Mouse (Mus musculus) MEL (cell line): ENCODE results near the gene Aunip. TPM values are rescaled to one million over a fixed set of nuclear protein-coding genes. Genes with fewer than 3 reads are reported as not detected.
"Not testable (repeated sequence)": the region's sequence is repeated elsewhere in the genome, so short reads cannot be mapped to it uniquely, and the experiment has no call there.

Source experiments
- DNase-seq: peaks from one replicate; pipeline ENCODE4 v3.0.0; 2011; ENCODE audit warnings: low read depth, low spot score
- H3K27ac ChIP-seq: 2 replicates; pipeline ENCODE4 v1.5.1; 2012; ENCODE audit warnings: low read depth, mild to moderate bottlenecking, control low read depth, low read length, moderate library complexity; ENCODE audit not compliant: control insufficient read depth
- H3K27me3 ChIP-seq, 2 experiments: fragments of 150-350 bp in 1 of 2; sonication (generic) in 1 of 2; 2 replicates each; pipeline ENCODE4 v1.6.1; 2012; ENCODE audit warnings: low read length in 2 of 2, mild to moderate bottlenecking in 2 of 2, improper control_type of control experiment in 1 of 2, moderate library complexity in 1 of 2; ENCODE audit not compliant: insufficient read depth in 2 of 2, control insufficient read depth in 1 of 2
- H3K36me3 ChIP-seq, 2 experiments: 2 replicates each; pipeline ENCODE4 v1.6.1; 2012 to 2014; ENCODE audit warnings: low read length in 2 of 2, improper control_type of control experiment in 1 of 2, inconsistent platforms in 1 of 2, mild to moderate bottlenecking in 1 of 2; ENCODE audit not compliant: insufficient read depth in 2 of 2, control insufficient read depth in 1 of 2
- H3K4me1 ChIP-seq, 2 experiments: fragments of 150-350 bp in 1 of 2; sonication (generic) in 1 of 2; 2 replicates each; pipeline ENCODE4 v1.6.1; 2012; ENCODE audit warnings: low read length in 2 of 2, improper control_type of control experiment in 1 of 2, mild to moderate bottlenecking in 1 of 2; ENCODE audit not compliant: insufficient read depth in 2 of 2, control insufficient read depth in 1 of 2
- H3K4me3 ChIP-seq, 2 experiments: fragments of 150-350 bp in 1 of 2; sonication (generic) in 1 of 2; 2 replicates each; pipeline ENCODE4 v1.5.1; 2012; ENCODE audit warnings: low read depth in 2 of 2, low read length in 2 of 2, mild to moderate bottlenecking in 2 of 2, moderate library complexity in 2 of 2, control low read depth in 1 of 2, improper control_type of control experiment in 1 of 2; ENCODE audit not compliant: control insufficient read depth in 1 of 2, insufficient read depth in 1 of 2
- H3K79me2 ChIP-seq: 2 replicates; pipeline ENCODE4 v1.6.1; 2012; ENCODE audit warnings: mild to moderate bottlenecking, low read length, moderate library complexity; ENCODE audit not compliant: control insufficient read depth, poor library complexity, insufficient read depth
- H3K9ac ChIP-seq: 2 replicates; pipeline ENCODE4 v1.6.1; 2012; ENCODE audit warnings: low read depth, mild to moderate bottlenecking, control low read depth, low read length, moderate library complexity; ENCODE audit not compliant: control insufficient read depth, poor library complexity, severe bottlenecking
- H3K9me3 ChIP-seq: fragments of 150-350 bp; sonication (generic); replicated peaks from 2 replicates; pipeline ENCODE4 v1.6.1; 2012; ENCODE audit warnings: mild to moderate bottlenecking, low read length, improper control_type of control experiment, moderate library complexity; ENCODE audit not compliant: insufficient read depth
- CHD2 ChIP-seq: IDR thresholded peaks from 2 replicates; pipeline ENCODE4 v1.6.1; 2011; ENCODE audit warnings: low read length, improper control_type of control experiment
- E2F4 ChIP-seq: IDR thresholded peaks from 2 replicates; pipeline ENCODE4 v1.6.1; 2011; ENCODE audit warnings: low read depth, low read length, improper control_type of control experiment, borderline replicate concordance
- JUND ChIP-seq: IDR thresholded peaks from 2 replicates; pipeline ENCODE4 v1.6.1; 2011; ENCODE audit warnings: low read depth, mild to moderate bottlenecking, improper control_type of control experiment, low read length
- MAFK ChIP-seq: IDR thresholded peaks from 2 replicates; pipeline ENCODE4 v1.6.1; 2011; ENCODE audit warnings: low read depth, mild to moderate bottlenecking, low read length, improper control_type of control experiment, borderline replicate concordance
- MEF2A ChIP-seq: IDR thresholded peaks from 2 replicates; pipeline ENCODE4 v1.6.1; 2014; ENCODE audit warnings: low read depth, mild to moderate bottlenecking, inconsistent platforms, low read length, improper control_type of control experiment; ENCODE audit not compliant: poor library complexity, insufficient replicate concordance, severe bottlenecking; ENCODE audit errors: extremely low read depth
- NRF1 ChIP-seq: IDR thresholded peaks from 2 replicates; pipeline ENCODE4 v1.6.1; 2014; ENCODE audit warnings: low read depth, mild to moderate bottlenecking, inconsistent platforms, low read length, improper control_type of control experiment, moderate library complexity; ENCODE audit not compliant: poor library complexity, insufficient read depth, severe bottlenecking
- POLR2AphosphoS2 ChIP-seq: IDR thresholded peaks from 2 replicates; pipeline ENCODE4 v1.6.1; 2011; ENCODE audit warnings: low read length, improper control_type of control experiment
- RAD21 ChIP-seq: IDR thresholded peaks from 2 replicates; pipeline ENCODE4 v1.6.1; 2011; ENCODE audit warnings: mild to moderate bottlenecking, low read depth, low read length, improper control_type of control experiment
- RCOR1 ChIP-seq: IDR thresholded peaks from 2 replicates; pipeline ENCODE4 v1.6.1; 2012; ENCODE audit warnings: low read depth, mild to moderate bottlenecking, inconsistent platforms, low read length, improper control_type of control experiment
- TAL1 ChIP-seq: IDR thresholded peaks from 2 replicates; pipeline ENCODE4 v1.6.1; 2012; ENCODE audit warnings: mild to moderate bottlenecking, inconsistent platforms, low read length, moderate library complexity, mixed read lengths
- TBP ChIP-seq: IDR thresholded peaks from 2 replicates; pipeline ENCODE4 v1.8.0; 2011; ENCODE audit warnings: low read depth, low read length, improper control_type of control experiment
- TCF12 ChIP-seq: IDR thresholded peaks from 2 replicates; pipeline ENCODE4 v1.6.1; 2014; ENCODE audit warnings: low read depth, mild to moderate bottlenecking, inconsistent platforms, low read length, improper control_type of control experiment, moderate library complexity
- USF1 ChIP-seq: IDR thresholded peaks from 2 replicates; pipeline ENCODE4 v1.6.1; 2014; ENCODE audit warnings: low read depth, mild to moderate bottlenecking, inconsistent platforms, low read length, improper control_type of control experiment, moderate library complexity
- ZC3H11A ChIP-seq: IDR thresholded peaks from 2 replicates; pipeline ENCODE4 v1.6.1; 2012; ENCODE audit warnings: low read depth, mild to moderate bottlenecking, inconsistent platforms, low read length, improper control_type of control experiment
- ZMIZ1 ChIP-seq: IDR thresholded peaks from 2 replicates; pipeline ENCODE4 v1.6.1; 2012; ENCODE audit warnings: low read depth, mild to moderate bottlenecking, inconsistent platforms, low read length, improper control_type of control experiment, moderate library complexity
- polyA plus RNA-seq, 2 experiments: library from polyadenylated mRNA; stranded (reverse) in 1 of 2; unstranded in 1 of 2; fragments of >175 nt in 1 of 2; fragments of >200 nt in 1 of 2; gene quantifications; 2 replicates each; pipeline versions ENCODE4 v1.2.1 to v1.2.4; 2012; ENCODE audit warnings: low replicate concordance in 2 of 2, low read depth in 1 of 2; ENCODE audit not compliant: insufficient read length in 2 of 2, insufficient read depth in 1 of 2, missing spikeins in 1 of 2
- total RNA-seq: library from RNA; depleted of rRNA; stranded (reverse); fragments of 300-350 nt; gene quantifications from 2 replicates; pipeline ENCODE4 v1.2.3, GENCODE M21; 2012

The Aunip gene
- total and polyA plus RNA-seq, 3 experiments, result 14.9 to 20.6 TPM; not detected in 1

GRCm38 (mm10) chr4:134488211-134488610, 22.6 kb upstream of the Aunip start:
- H3K36me3 ChIP-seq, result 0 out of 4 replicates have a peak, but pooled peaks cover 0 to 2% of the 10 kb centered on the region in 2 experiments
- no peak for TF ChIP-seq MAFK
- H3K4me1 ChIP-seq, result peaks cover 0 to 6% of the 10 kb centered on the region in 2 experiments; a peak in 2 of 4 replicates
- H3K4me3 ChIP-seq, result no peak overlapping the region
- peaks cover 2% of the 10 kb centered on the region in 2 experiments; a peak in 2 of 4 replicates for H3K27me3 ChIP-seq
- no peak overlapping the region for H3K9ac ChIP-seq
- no peak overlapping the region for H3K27ac ChIP-seq
- H3K9me3 ChIP-seq, result no peaks in the 10 kb centered on the region
- no peak for DNase-seq
- H3K79me2 ChIP-seq, result no peaks in the 10 kb centered on the region

GRCm38 (mm10) chr4:134489986-134490665, 20.7 kb upstream of the Aunip start:
- no peak overlapping the region for H3K9ac ChIP-seq
- TF ChIP-seq RAD21 (peak; percentile 7; the same call in 1 of the 2 replicates), TCF12 (no peak)
- H3K79me2 ChIP-seq, result no peaks in the 10 kb centered on the region
- DNase-seq, result no peak
- no peaks in the 10 kb centered on the region for H3K9me3 ChIP-seq
- H3K27ac ChIP-seq, result no peak overlapping the region
- peaks cover under 1 to 2% of the 10 kb centered on the region in 2 experiments; a peak in 2 of 4 replicates for H3K27me3 ChIP-seq
- peaks cover 0 to 21% of the 10 kb centered on the region in 2 experiments; a peak in 3 of 4 replicates for H3K4me1 ChIP-seq
- H3K4me3 ChIP-seq, result no peak overlapping the region
- peaks cover 0 to 9% of the 10 kb centered on the region in 2 experiments; a peak in 2 of 4 replicates for H3K36me3 ChIP-seq

- Histone ChIP-seq H3K4me3 (no peak overlapping the region), H3K27me3 (no peaks in the 10 kb centered on the region), H3K9ac (no peak overlapping the region), H3K4me1 (peaks cover 0 to 32% of the 10 kb centered on the region in 2 experiments), H3K79me2 (no peaks in the 10 kb centered on the region), H3K27ac (no peak overlapping the region), H3K9me3 (no peaks in the 10 kb centered on the region), H3K36me3 (peaks cover 0 to 12% of the 10 kb centered on the region in 2 experiments; a peak in 2 of 4 replicates)
- DNase-seq, result no peak
- TF ChIP-seq ZMIZ1, result no peak
- TF ChIP-seq POLR2AphosphoS2, result no peak
- TF ChIP-seq JUND, result no peak
- no peak for TF ChIP-seq RCOR1
- no peak for TF ChIP-seq MEF2A
- no peak for TF ChIP-seq TBP
- TF ChIP-seq ZC3H11A, result no peak
- no peak for TF ChIP-seq E2F4
- no peak for TF ChIP-seq TAL1
- no peak for TF ChIP-seq RAD21
- TF ChIP-seq NRF1, result no peak
- TF ChIP-seq USF1, result no peak
- no peak for TF ChIP-seq CHD2
Observed at GRCm38 (mm10) chr4:134491716-134492115, 19.1 kb upstream of the Aunip start.

GRCm38 (mm10) chr4:134494161-134494560, 16.6 kb upstream of the Aunip start:
- not testable (repeated sequence) for H3K27me3 ChIP-seq, H3K79me2 ChIP-seq, H3K9me3 ChIP-seq, DNase-seq, H3K4me3 ChIP-seq, H3K27ac ChIP-seq, H3K9ac ChIP-seq
- Histone ChIP-seq H3K36me3 (peaks cover 0 to 21% of the 10 kb centered on the region in 2 experiments; a peak in 2 of 4 replicates), H3K4me1 (peaks cover 8 to 52% of the 10 kb centered on the region in 2 experiments)
